Mouse (Mus musculus): ENCODE measurements around the gene Slc35a5.

- TF ChIP-seq CTCF (IDR thresholded peaks at IDR 0.05; ENCODE audit: control insufficient read depth, insufficient read depth, insufficient replicate concordance, low read depth, low read length) (peak; percentile 56; the same call in 1 of the 2 replicates), POLR2A (IDR thresholded peaks at IDR 0.05; ENCODE audit: control insufficient read depth, low read depth, low read length) (no peak)
Observed at GRCm38 (mm10) chr16:45192613-45193012, 34.1 kb upstream of the Slc35a5 start.

Measured in testis, adult 2 months (tissue).